Mouse (Mus musculus): Measurements from ENCODE around the gene Slc30a3.

- TF ChIP-seq CTCF (IDR thresholded peaks at IDR 0.05; ENCODE audit: borderline replicate concordance, insufficient read depth, low read length) (no peak), POLR2A (IDR thresholded peaks at IDR 0.05; ENCODE audit: low read depth, low read length) (no peak)
Observed at GRCm38 (mm10) chr5:31069810-31070209, 38.2 kb downstream of the Slc30a3 start.

All from embryonic fibroblast, embryonic 13.5 days (primary cell).